31 mouse cellular contexts compared by ENCODE assay signal in genomic region chr3:131795108-131796005, GRCm38 (mm10).
DNase-seq lines count a peak whose midpoint lies in the region; ATAC-seq and TF ChIP-seq lines count a peak whose summit lies in the region.
"Had no signal": no experiment of that assay in that cellular context is flagged by ENCODE, and none has a peak within 500 bp of the region (broad histone marks: within the 10 kb centered on the region; RNA-seq: fewer than 3 reads in every experiment).

No protein-coding gene starts in this region.

- no peak overlapping the region for H3K27ac ChIP-seq in lung, embryonic 14.5 days (ENCODE audit: low read depth)
- 0 out of 2 replicates have a peak overlapping the region, but pooled peaks have one; percentile 8 for H3K27ac ChIP-seq in embryonic facial prominence, embryonic 12.5 days
- H3K27ac ChIP-seq in stomach, embryonic 15.5 days: no peak overlapping the region
- H3K27ac ChIP-seq in gastrocnemius, adult 2 months: no peak overlapping the region
- H3K27ac ChIP-seq: embryonic facial prominence, embryonic 15.5 days; forebrain, embryonic 15.5 days; heart, embryonic 13.5 days; layer of hippocampus, adult 2 months; liver, embryonic 13.5 days; neural tube, embryonic 13.5 days had no signal

- intact Hi-C loops in left cerebral cortex, postnatal 36 days (cut with DNase I): no loop called here
- intact Hi-C loops in gastrocnemius, adult 2 months (cut with DNase I): no loop called here

- no peak overlapping the region for H3K4me3 ChIP-seq in lung, embryonic 14.5 days (ENCODE audit: low read depth, low read length)
- H3K4me3 ChIP-seq in embryonic facial prominence, embryonic 12.5 days: no peak overlapping the region
- no peak overlapping the region for H3K4me3 ChIP-seq in stomach, embryonic 15.5 days (replicated peaks)
- H3K4me3 ChIP-seq in gastrocnemius, adult 2 months: no peak overlapping the region
- H3K4me3 ChIP-seq: embryonic facial prominence, embryonic 15.5 days; forebrain, embryonic 15.5 days; heart, embryonic 13.5 days; layer of hippocampus, adult 2 months; liver, embryonic 13.5 days; megakaryocyte, embryonic 14.5 days; neural tube, embryonic 13.5 days had no signal

- H3K4me2 ChIP-seq in lung, embryonic 14.5 days: no peak overlapping the region
- no peak overlapping the region for H3K4me2 ChIP-seq in embryonic facial prominence, embryonic 12.5 days (replicated peaks)
- no peak overlapping the region for H3K4me2 ChIP-seq in stomach, embryonic 15.5 days
- H3K4me2 ChIP-seq: embryonic facial prominence, embryonic 15.5 days; forebrain, embryonic 15.5 days; heart, embryonic 13.5 days; liver, embryonic 13.5 days; neural tube, embryonic 13.5 days had no signal

- DNase-seq in lung, embryonic 14.5 days: peak; percentile 32
- DNase-seq in lung, postnatal 36 days: no peak
- DNase-seq in hindlimb bud, embryonic 11.5 days (ENCODE audit: extremely low spot score, low read depth, low spot score): peak; percentile 49
- no peak for DNase-seq in left cerebral cortex, postnatal 36 days (ENCODE audit: low spot score in 2 of 2)
- DNase-seq in gastrocnemius, adult 2 months: no peak
- DNase-seq: adrenal gland, postnatal 10 days; cerebellum, adult 18-20 months; cerebellum, postnatal 25 days; gastrocnemius, postnatal 25 days; heart, adult 18-20 months; heart, postnatal 14 days; kidney, adult 18-20 months; kidney, postnatal 25 days; layer of hippocampus, postnatal 36 days; liver, embryonic 13.5 days; lung, adult 2 months; midbrain, embryonic 14.5 days; retina, postnatal 1 day; right cerebral cortex, postnatal 25 days; spleen, adult 18-20 months; thymus, adult 2 months; thymus, postnatal 4 days had no signal

- WGBS in lung, embryonic 14.5 days: 51% methylated on average over 10 of the region's 10 CpGs
- WGBS in embryonic facial prominence, embryonic 12.5 days: 50% methylated on average over 10 of the region's 10 CpGs
- 55% methylated on average over 10 of the region's 10 CpGs for WGBS in stomach, embryonic 15.5 days

- H3K9me3 ChIP-seq in lung, embryonic 14.5 days (ENCODE audit: low read depth, low read length): no peaks in the 10 kb centered on the region
- no peaks in the 10 kb centered on the region for H3K9me3 ChIP-seq in embryonic facial prominence, embryonic 12.5 days
- no peaks in the 10 kb centered on the region for H3K9me3 ChIP-seq in stomach, embryonic 15.5 days
- H3K9me3 ChIP-seq: embryonic facial prominence, embryonic 15.5 days; forebrain, embryonic 15.5 days; heart, embryonic 13.5 days; liver, embryonic 13.5 days; neural tube, embryonic 13.5 days had no signal

- no peaks in the 10 kb centered on the region for H3K4me1 ChIP-seq in lung, embryonic 14.5 days (ENCODE audit: insufficient read depth)
- 0 out of 2 replicates have a peak, but pooled peaks cover 7% of the 10 kb centered on the region for H3K4me1 ChIP-seq in embryonic facial prominence, embryonic 12.5 days
- no peaks in the 10 kb centered on the region for H3K4me1 ChIP-seq in stomach, embryonic 15.5 days
- H3K4me1 ChIP-seq: embryonic facial prominence, embryonic 15.5 days; forebrain, embryonic 15.5 days; heart, embryonic 13.5 days; liver, embryonic 13.5 days; megakaryocyte, embryonic 14.5 days; neural tube, embryonic 13.5 days had no signal

- ATAC-seq in lung, embryonic 14.5 days (ENCODE audit: insufficient read depth): no peak
- ATAC-seq in embryonic facial prominence, embryonic 12.5 days (ENCODE audit: insufficient number of reproducible peaks, insufficient read depth, low FRiP score, low TSS enrichment): no peak
- peak; percentile 47; the same call in 1 of the 2 replicates for ATAC-seq in stomach, embryonic 15.5 days (ENCODE audit: insufficient read depth, low FRiP score, low read depth)
- ATAC-seq: forebrain, embryonic 15.5 days; inflammation-experienced regulatory T-cells, adult 6 months had no signal

- no peak overlapping the region for H3K9ac ChIP-seq in lung, embryonic 14.5 days
- H3K9ac ChIP-seq in embryonic facial prominence, embryonic 12.5 days: no peak overlapping the region
- no peak overlapping the region for H3K9ac ChIP-seq in stomach, embryonic 15.5 days
- H3K9ac ChIP-seq: embryonic facial prominence, embryonic 15.5 days; forebrain, embryonic 15.5 days; heart, embryonic 13.5 days; liver, embryonic 13.5 days; neural tube, embryonic 13.5 days had no signal

- no peaks in the 10 kb centered on the region for H3K36me3 ChIP-seq in lung, embryonic 14.5 days (ENCODE audit: insufficient read depth)
- no peaks in the 10 kb centered on the region for H3K36me3 ChIP-seq in embryonic facial prominence, embryonic 12.5 days
- H3K36me3 ChIP-seq in stomach, embryonic 15.5 days: no peaks in the 10 kb centered on the region
- H3K36me3 ChIP-seq: embryonic facial prominence, embryonic 15.5 days; forebrain, embryonic 15.5 days; heart, embryonic 13.5 days; liver, embryonic 13.5 days; neural tube, embryonic 13.5 days had no signal

- TF ChIP-seq CTCF in lung, embryonic 14.5 days (IDR thresholded peaks at IDR 0.05; ENCODE audit: low read depth): no peak
- TF ChIP-seq CTCF in gastrocnemius, adult 2 months (IDR thresholded peaks at IDR 0.05): no peak

- H3K27me3 ChIP-seq in lung, embryonic 14.5 days (ENCODE audit: insufficient read depth, low read length): no peaks in the 10 kb centered on the region
- H3K27me3 ChIP-seq in embryonic facial prominence, embryonic 12.5 days: no peaks in the 10 kb centered on the region
- no peaks in the 10 kb centered on the region for H3K27me3 ChIP-seq in stomach, embryonic 15.5 days (replicated peaks)
- H3K27me3 ChIP-seq: embryonic facial prominence, embryonic 15.5 days; forebrain, embryonic 15.5 days; heart, embryonic 13.5 days; liver, embryonic 13.5 days; megakaryocyte, embryonic 14.5 days; neural tube, embryonic 13.5 days had no signal

Comparison
In these comparisons a context has a peak if more than half of its experiments do, and no peak if none do; other contexts are left out.
1. DNase-seq: peak in lung, embryonic 14.5 days (single experiment) and hindlimb bud, embryonic 11.5 days (single experiment); none in lung, postnatal 36 days (single experiment), left cerebral cortex, postnatal 36 days (0 of 2) and gastrocnemius, adult 2 months (single experiment).